Mouse (Mus musculus) kidney, embryonic 14.5 days (tissue): Measurements from ENCODE around the gene Gipc3. TPM values are rescaled to one million over a fixed set of nuclear protein-coding genes. Genes with fewer than 3 reads are reported as not detected.

Source experiments
- ATAC-seq: fragments of 200-750 bp; cut with Nextera tagmentation; 2 replicates; pipeline ENCODE4 v1.8.0; 2017; ENCODE audit warnings: moderate number of reproducible peaks, mild to moderate bottlenecking, moderate TSS enrichment, moderate library complexity; ENCODE audit not compliant: low FRiP score, low TSS enrichment
- H3K27ac ChIP-seq: fragments of 300-500 bp; sonication (generic); 2 replicates; pipeline ENCODE4 v1.5.1; 2014; ENCODE audit warnings: low read depth, mild to moderate bottlenecking, low read length, moderate library complexity, mixed read lengths
- H3K27me3 ChIP-seq: fragments of 300-500 bp; sonication (generic); 2 replicates; pipeline ENCODE4 v1.6.1; 2014; ENCODE audit warnings: mild to moderate bottlenecking, low read length; ENCODE audit not compliant: control insufficient read depth, insufficient read depth
- H3K36me3 ChIP-seq: fragments of 300-500 bp; sonication (generic); 2 replicates; pipeline ENCODE4 v1.6.1; 2014; ENCODE audit warnings: low read length, mixed read lengths; ENCODE audit not compliant: control insufficient read depth, insufficient read depth
- H3K4me1 ChIP-seq: fragments of 300-500 bp; sonication (generic); 2 replicates; pipeline ENCODE4 v1.6.1; 2014; ENCODE audit warnings: low read length, mixed read lengths; ENCODE audit not compliant: control insufficient read depth, insufficient read depth
- H3K4me2 ChIP-seq: fragments of 300-500 bp; sonication (generic); replicated peaks from 2 replicates; pipeline ENCODE4 v1.6.1; 2014; ENCODE audit warnings: low read depth, mild to moderate bottlenecking, low read length
- H3K4me3 ChIP-seq: fragments of 300-500 bp; sonication (generic); 2 replicates; pipeline ENCODE4 v1.5.1; 2014; ENCODE audit warnings: mild to moderate bottlenecking, low read length
- H3K9ac ChIP-seq: fragments of 300-500 bp; sonication (generic); 2 replicates; pipeline ENCODE4 v1.6.1; 2014; ENCODE audit warnings: low read depth, mild to moderate bottlenecking, low read length, moderate library complexity
- H3K9me3 ChIP-seq: fragments of 300-500 bp; sonication (generic); 2 replicates; pipeline ENCODE4 v1.6.1; 2016; ENCODE audit warnings: low read length; ENCODE audit not compliant: control insufficient read depth
- WGBS: fragments of 180-500 bp; shearing (Covaris S2); extraction: QIAGEN DNeasy Blood & Tissue Kit; methylation state at CpG from one replicate; pipeline ENCODE4 v1.1.7; 2014; 5-methylcytosine and 5-hydroxymethylcytosine counted together
- polyA plus RNA-seq: library from polyadenylated mRNA; unstranded; fragments of >200 nt; fragmentation: Nextera tagmentation; extraction: Ambion mirVana; gene quantifications from 2 replicates; pipeline ENCODE4 v1.2.1, GENCODE M21; 2014

The Gipc3 gene
- polyA plus RNA-seq, 1 experiment from 2014 or later = 0.05 TPM

GRCm38 (mm10) chr10:81328386-81328785 is 14.7 kb downstream of the Gipc3 start, which contains the start of gene Tbxa2r:
Gene Tbxa2r, plus strand, starts transcription at chr10:81328731.
- H3K27me3 ChIP-seq = peaks cover 9% of the 10 kb centered on the region
- H3K4me2 ChIP-seq = peak within 1 kb of the TSS; percentile 34
- H3K36me3 ChIP-seq = peaks cover 39% of the 10 kb centered on the region
- H3K27ac ChIP-seq = peak within 1 kb of the TSS; percentile 87
- H3K9me3 ChIP-seq = no peaks in the 10 kb centered on the region
- H3K4me1 ChIP-seq = peaks cover 23% of the 10 kb centered on the region; the same call in 1 of the 2 replicates
- 10% methylated on average over 7 of the region's 10 CpGs for WGBS
- no peak; the same call in 1 of the 2 replicates for ATAC-seq
- peak within 1 kb of the TSS; percentile 34 for H3K9ac ChIP-seq
- peak within 1 kb of the TSS; percentile 18 for H3K4me3 ChIP-seq

DNA sequence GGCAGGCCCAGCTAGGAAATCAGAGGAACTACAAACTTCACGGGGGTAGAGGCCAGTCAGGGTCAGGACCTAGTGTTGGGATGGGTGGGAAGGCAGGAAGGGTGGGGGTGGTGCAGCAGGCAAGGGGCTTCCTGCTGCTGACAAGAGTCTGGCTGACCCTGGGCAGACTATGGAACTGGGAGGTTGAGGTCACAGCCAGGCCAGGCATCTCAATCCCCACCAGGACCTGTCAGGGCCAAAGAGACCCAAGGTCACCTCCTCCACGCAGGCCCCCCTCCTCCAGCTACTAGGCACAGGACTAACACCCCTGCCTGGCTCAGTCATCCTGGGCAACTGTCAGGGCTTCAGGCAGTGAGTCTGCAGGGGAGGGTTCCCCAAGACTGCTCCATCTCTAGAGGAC is 15.1 kb downstream of the Gipc3 start:
- Histone ChIP-seq H3K27me3 (peaks cover 8% of the 10 kb centered on the region), H3K27ac (peak overlapping the region; percentile 87; the same call in 1 of the 2 replicates), H3K4me2 (peak overlapping the region; percentile 34; the same call in 1 of the 2 replicates), H3K9ac (0 out of 2 replicates have a peak overlapping the region, but pooled peaks have one; percentile 20), H3K4me3 (no peak overlapping the region), H3K9me3 (no peaks in the 10 kb centered on the region), H3K4me1 (peaks cover 23% of the 10 kb centered on the region; the same call in 1 of the 2 replicates), H3K36me3 (peaks cover 43% of the 10 kb centered on the region)
- no peak for ATAC-seq
- 17% methylated on average over 2 of the region's 2 CpGs for WGBS

DNA sequence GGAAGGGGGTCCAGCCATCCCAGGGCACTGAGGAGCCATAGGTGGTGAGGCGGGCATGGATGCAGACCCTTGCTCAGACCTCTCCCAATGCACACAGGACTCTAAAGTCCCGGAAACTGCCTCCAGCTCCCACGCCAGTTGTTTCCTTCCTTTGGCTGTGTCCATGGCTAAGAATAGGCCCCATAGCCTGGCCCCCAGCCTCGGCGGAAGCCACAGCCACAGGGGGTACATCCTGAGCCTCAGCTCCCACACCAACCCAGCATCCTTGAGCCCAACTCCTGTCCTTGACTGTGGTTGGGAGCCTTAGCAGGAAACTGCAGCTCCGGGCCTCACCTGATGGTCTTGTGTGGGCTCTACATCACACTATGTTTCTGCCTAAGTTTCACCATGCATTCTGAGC is 16.2 kb downstream of the Gipc3 start:
- no peak for ATAC-seq
- H3K36me3 ChIP-seq = peaks cover 51% of the 10 kb centered on the region

GRCm38 (mm10) chr10:81325781-81326180 is 17.3 kb downstream of the Gipc3 start:
- Histone ChIP-seq H3K9ac (no peak overlapping the region), H3K36me3 (peaks cover 51% of the 10 kb centered on the region), H3K9me3 (no peaks in the 10 kb centered on the region), H3K4me2 (no peak overlapping the region), H3K4me3 (no peak overlapping the region), H3K4me1 (peaks cover 16% of the 10 kb centered on the region; the same call in 1 of the 2 replicates), H3K27ac (no peak overlapping the region; the same call in 1 of the 2 replicates), H3K27me3 (no peaks in the 10 kb centered on the region)
- no peak for ATAC-seq
- WGBS = 91% methylated on average over 18 of the region's 18 CpGs

More for the DNA sequence above, 16.2 kb downstream of the Gipc3 start:
- H3K4me2 ChIP-seq = no peak overlapping the region
- no peaks in the 10 kb centered on the region for H3K9me3 ChIP-seq
- no peak overlapping the region; the same call in 1 of the 2 replicates for H3K9ac ChIP-seq
- no peaks in the 10 kb centered on the region for H3K27me3 ChIP-seq
- WGBS = 80% methylated on average over 6 of the region's 6 CpGs
- peaks cover 16% of the 10 kb centered on the region; the same call in 1 of the 2 replicates for H3K4me1 ChIP-seq
- no peak overlapping the region for H3K4me3 ChIP-seq
- peak overlapping the region; percentile 42 for H3K27ac ChIP-seq

DNA sequence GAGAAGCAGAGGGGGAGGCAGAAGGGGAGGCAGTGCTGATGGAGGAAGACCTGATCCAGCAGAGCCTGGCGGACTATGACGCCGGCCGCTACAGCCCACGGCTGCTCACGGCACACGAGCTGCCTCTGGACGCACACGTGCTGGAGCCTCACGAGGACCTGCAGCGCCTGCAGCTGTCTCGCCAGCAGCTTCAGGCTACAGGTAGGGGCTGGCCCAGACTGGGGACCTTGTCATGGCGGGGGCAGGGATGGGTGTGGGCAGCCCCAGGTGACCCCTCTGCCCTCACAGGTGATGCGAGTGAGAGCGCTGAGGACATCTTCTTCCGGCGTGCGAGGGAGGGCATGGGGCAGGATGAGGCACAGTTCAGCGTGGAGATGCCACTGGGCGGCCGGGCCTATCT is 17.9 kb downstream of the Gipc3 start:
- H3K27me3 ChIP-seq = no peaks in the 10 kb centered on the region
- no peak overlapping the region for H3K4me3 ChIP-seq
- no peaks in the 10 kb centered on the region for H3K9me3 ChIP-seq
- H3K4me2 ChIP-seq = no peak overlapping the region
- no peak for ATAC-seq
- H3K4me1 ChIP-seq = peaks cover 16% of the 10 kb centered on the region; the same call in 1 of the 2 replicates
- H3K27ac ChIP-seq = no peak overlapping the region
- H3K36me3 ChIP-seq = peaks cover 51% of the 10 kb centered on the region
- H3K9ac ChIP-seq = no peak overlapping the region
- 93% methylated on average over 21 of the region's 21 CpGs for WGBS

- Histone ChIP-seq H3K4me1 (peaks cover 15% of the 10 kb centered on the region), H3K4me3 (no peak overlapping the region), H3K27me3 (no peaks in the 10 kb centered on the region), H3K4me2 (no peak overlapping the region), H3K9me3 (no peaks in the 10 kb centered on the region), H3K27ac (no peak overlapping the region), H3K9ac (no peak overlapping the region), H3K36me3 (peaks cover 53% of the 10 kb centered on the region)
- ATAC-seq = no peak
- WGBS = 95% methylated on average over 18 of the region's 18 CpGs
Observed at GRCm38 (mm10) chr10:81323791-81324530, 19.1 kb downstream of the Gipc3 start.

GRCm38 (mm10) chr10:81323141-81323775 is 19.8 kb downstream of the Gipc3 start:
- no peaks in the 10 kb centered on the region for H3K9me3 ChIP-seq
- no peaks in the 10 kb centered on the region for H3K27me3 ChIP-seq
- H3K4me1 ChIP-seq = peaks cover 14% of the 10 kb centered on the region
- H3K9ac ChIP-seq = peak overlapping the region; percentile 12; the same call in 1 of the 2 replicates
- no peak overlapping the region for H3K27ac ChIP-seq
- ATAC-seq = no peak
- H3K4me2 ChIP-seq = no peak overlapping the region
- H3K36me3 ChIP-seq = peaks cover 58% of the 10 kb centered on the region
- H3K4me3 ChIP-seq = no peak overlapping the region
- 94% methylated on average over 23 of the region's 23 CpGs for WGBS

- ATAC-seq = no peak
- no peak overlapping the region for H3K4me2 ChIP-seq
Observed at GRCm38 (mm10) chr10:81322444-81322843, 20.6 kb downstream of the Gipc3 start.

DNA sequence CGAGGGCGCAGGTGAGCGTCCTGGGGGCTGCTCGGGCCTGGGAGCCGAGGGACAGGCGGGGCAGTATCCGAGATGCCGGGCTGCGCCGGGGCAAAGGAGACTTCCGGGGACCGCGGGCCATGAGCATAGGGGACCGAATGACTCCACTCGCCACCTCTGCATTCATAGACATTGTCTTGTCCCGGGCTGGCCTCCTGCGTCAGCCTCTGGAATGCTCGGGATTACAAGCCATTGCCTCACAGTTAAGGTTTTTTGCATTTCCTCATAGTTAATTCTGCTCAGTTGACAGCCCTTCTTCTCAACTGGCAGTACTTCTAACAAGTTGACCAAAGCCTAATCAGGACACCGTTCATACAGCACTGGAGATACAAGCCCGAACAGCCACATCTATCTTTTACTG is 21.6 kb downstream of the Gipc3 start:
- H3K4me1 ChIP-seq = peaks cover 27% of the 10 kb centered on the region
- H3K9ac ChIP-seq = peak overlapping the region; percentile 93
- peak overlapping the region; percentile 99 for H3K4me3 ChIP-seq
- peaks cover 55% of the 10 kb centered on the region for H3K36me3 ChIP-seq
- H3K27ac ChIP-seq = peak overlapping the region; percentile 85
- no peaks in the 10 kb centered on the region for H3K27me3 ChIP-seq
- H3K4me2 ChIP-seq = peak overlapping the region; percentile 70
- H3K9me3 ChIP-seq = no peaks in the 10 kb centered on the region
- WGBS = 3% methylated on average over 20 of the region's 20 CpGs
- no peak for ATAC-seq

More at GRCm38 (mm10) chr10:81322444-81322843, 20.6 kb downstream of the Gipc3 start:
- Histone ChIP-seq H3K27ac (no peak overlapping the region), H3K27me3 (no peaks in the 10 kb centered on the region), H3K36me3 (peaks cover 63% of the 10 kb centered on the region), H3K9me3 (no peaks in the 10 kb centered on the region), H3K9ac (0 out of 2 replicates have a peak overlapping the region, but pooled peaks have one; percentile 93), H3K4me1 (peaks cover 17% of the 10 kb centered on the region), H3K4me3 (no peak overlapping the region)
- 93% methylated on average over 27 of the region's 27 CpGs for WGBS
